Mouse (Mus musculus): ENCODE results near the gene Brd7.

GRCm38 (mm10) chr8:88316139-88316931 lies 45.7 kb downstream of the Brd7 start:
- TF ChIP-seq POLR2A (IDR thresholded peaks at IDR 0.05; ENCODE audit: borderline replicate concordance, control insufficient read depth, low read depth, low read length) (no peak), CTCF (IDR thresholded peaks at IDR 0.05; ENCODE audit: control insufficient read depth, insufficient read depth, low read length) (no peak)
